Mouse (Mus musculus) heart, adult 2 months (tissue): Measurements from ENCODE around the gene Tpst1. TPM values are rescaled to one million over a fixed set of nuclear protein-coding genes. Genes with fewer than 3 reads are reported as not detected.

ENCODE experiments used
- DNase-seq, 2 experiments: peaks; one replicate each; pipeline ENCODE4 v3.0.0; 2021
- H3K27ac ChIP-seq: fragments of 200-600 bp; 2 replicates; pipeline ENCODE4 v1.8.1; 2022
- H3K27me3 ChIP-seq: fragments of 200-500 bp; 2 replicates; pipeline ENCODE4 v1.6.1; 2012; ENCODE audit warnings: mild to moderate bottlenecking, low read length, inconsistent platforms, mixed read lengths; ENCODE audit not compliant: control insufficient read depth, insufficient read depth
- H3K36me3 ChIP-seq: fragments of 200-500 bp; 2 replicates; pipeline ENCODE4 v1.6.1; 2012; ENCODE audit warnings: low read length, inconsistent platforms; ENCODE audit not compliant: control insufficient read depth, insufficient read depth
- H3K4me1 ChIP-seq: fragments of 200-500 bp; 2 replicates; pipeline ENCODE4 v1.6.1; 2011; ENCODE audit warnings: low read length; ENCODE audit not compliant: control insufficient read depth, insufficient read depth
- H3K4me3 ChIP-seq: fragments of 200-600 bp; 2 replicates; pipeline ENCODE4 v1.8.1; 2022
- H3K79me2 ChIP-seq: fragments of 200-500 bp; replicated peaks from 2 replicates; pipeline ENCODE4 v1.6.1; 2012; ENCODE audit warnings: mild to moderate bottlenecking, inconsistent platforms, low read length, moderate library complexity, mixed read lengths; ENCODE audit not compliant: control insufficient read depth, insufficient read depth
- H3K9ac ChIP-seq: fragments of 200-500 bp; 2 replicates; pipeline ENCODE4 v1.6.1; 2012; ENCODE audit warnings: low read depth, mild to moderate bottlenecking, control low read depth, inconsistent platforms, low read length, mixed read lengths
- CTCF ChIP-seq: fragments of 200-600 bp; IDR thresholded peaks from 2 replicates; pipeline ENCODE4 v1.8.1; 2022; ENCODE audit warnings: antibody characterized with exemption, mild to moderate bottlenecking, moderate library complexity
- EP300 ChIP-seq: fragments of 200-500 bp; IDR thresholded peaks from 2 replicates; pipeline ENCODE4 v1.6.1; 2011; ENCODE audit warnings: low read depth, low read length, control low read depth; ENCODE audit not compliant: insufficient read depth
- POLR2A ChIP-seq: fragments of 200-500 bp; IDR thresholded peaks from 2 replicates; pipeline ENCODE4 v1.6.1; 2011; ENCODE audit warnings: mild to moderate bottlenecking, low read depth, low read length, control low read depth; ENCODE audit not compliant: insufficient read depth
- WGBS: fragments of 180-500 bp; shearing (Covaris S2); methylation state at CpG from one replicate; pipeline ENCODE4 v1.1.7; 2018; 5-methylcytosine and 5-hydroxymethylcytosine counted together
- intact Hi-C: fragments of 180-260 bp; cut with DNase I; formaldehyde crosslinking; loops from one replicate; pipeline ENCODE4 v1.15.1; 2025
- polyA plus RNA-seq: library from polyadenylated mRNA; depleted of rRNA; stranded (reverse); fragments of >200 nt; gene quantifications from 2 replicates; pipeline ENCODE4 v1.2.3, GENCODE M21; 2012
- total RNA-seq, 2 experiments: library from RNA; stranded (reverse); gene quantifications; 2 replicates each; pipeline ENCODE4 v1.2.3; 2021

The Tpst1 gene
- total and polyA plus RNA-seq, 3 experiments: 7.4 to 10.1 (median 9.4) TPM

DNA sequence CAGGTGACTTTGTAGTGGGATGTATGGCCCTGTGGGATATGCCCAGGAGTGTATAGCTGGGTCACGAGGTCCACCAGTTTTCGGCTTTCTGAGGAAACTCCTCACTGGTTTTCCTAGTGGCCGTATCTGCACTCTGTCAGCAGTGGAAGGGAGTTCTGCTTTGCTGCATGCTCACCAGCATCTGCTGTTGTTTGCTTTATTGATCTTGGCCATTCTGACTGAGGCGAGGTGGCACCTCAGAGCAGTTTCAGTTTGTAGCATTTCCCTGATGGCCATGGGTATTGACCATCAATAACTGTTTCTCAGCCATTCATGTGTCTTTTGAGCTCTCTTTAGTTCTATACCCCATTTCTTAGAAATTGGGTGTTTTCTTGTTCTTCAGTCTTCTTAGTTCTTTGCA, 17.4 kb upstream of the Tpst1 start:
- WGBS: 95% methylated on average over 4 of the region's 4 CpGs
- Histone ChIP-seq H3K9ac (no peak overlapping the region), H3K27ac (no peak overlapping the region), H3K4me1 (peaks cover 16% of the 10 kb centered on the region), H3K4me3 (no peak overlapping the region), H3K27me3 (no peaks in the 10 kb centered on the region), H3K36me3 (peaks cover 5% of the 10 kb centered on the region), H3K79me2 (no peaks in the 10 kb centered on the region)
- TF ChIP-seq CTCF: no peak
- no peak for TF ChIP-seq EP300
- TF ChIP-seq POLR2A: no peak
- intact Hi-C loops: loop anchor here (5.0 kb wide), 1 partner anchor 67 kb away; no protein-coding TSS in a partner anchor
- no peak for DNase-seq

DNA sequence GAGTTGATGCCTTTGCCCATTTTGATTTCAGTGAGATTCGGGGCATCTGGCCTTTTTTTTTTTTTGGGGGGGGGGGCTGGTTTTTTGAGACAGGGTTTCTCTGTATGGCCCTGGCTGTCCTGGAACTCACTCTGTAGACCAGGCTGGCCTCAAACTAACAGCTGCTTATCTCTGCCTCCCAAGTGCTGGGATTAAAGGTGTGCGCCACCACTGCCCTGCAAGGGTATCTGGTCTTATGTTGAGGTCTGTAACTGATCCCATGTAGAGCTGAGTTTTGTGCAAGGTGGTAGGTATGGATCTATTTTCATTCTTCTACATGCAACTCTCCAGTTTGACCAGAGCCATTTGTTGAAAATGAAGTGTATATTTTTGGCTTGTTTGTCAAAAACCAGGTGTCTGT, 16.8 kb upstream of the Tpst1 start:
- peaks cover 5% of the 10 kb centered on the region for H3K36me3 ChIP-seq
- intact Hi-C loops: loop anchor here (5.0 kb wide), 1 partner anchor 66 kb away; no protein-coding TSS in a partner anchor
- no peak overlapping the region for H3K4me3 ChIP-seq
- no peaks in the 10 kb centered on the region for H3K79me2 ChIP-seq
- no peak overlapping the region for H3K9ac ChIP-seq
- 94% methylated on average over 2 of the region's 2 CpGs for WGBS
- no peak overlapping the region for H3K27ac ChIP-seq
- DNase-seq: no peak
- H3K27me3 ChIP-seq: no peaks in the 10 kb centered on the region
- TF ChIP-seq POLR2A (no peak), CTCF (no peak), EP300 (no peak)
- H3K4me1 ChIP-seq: peaks cover 19% of the 10 kb centered on the region

DNA sequence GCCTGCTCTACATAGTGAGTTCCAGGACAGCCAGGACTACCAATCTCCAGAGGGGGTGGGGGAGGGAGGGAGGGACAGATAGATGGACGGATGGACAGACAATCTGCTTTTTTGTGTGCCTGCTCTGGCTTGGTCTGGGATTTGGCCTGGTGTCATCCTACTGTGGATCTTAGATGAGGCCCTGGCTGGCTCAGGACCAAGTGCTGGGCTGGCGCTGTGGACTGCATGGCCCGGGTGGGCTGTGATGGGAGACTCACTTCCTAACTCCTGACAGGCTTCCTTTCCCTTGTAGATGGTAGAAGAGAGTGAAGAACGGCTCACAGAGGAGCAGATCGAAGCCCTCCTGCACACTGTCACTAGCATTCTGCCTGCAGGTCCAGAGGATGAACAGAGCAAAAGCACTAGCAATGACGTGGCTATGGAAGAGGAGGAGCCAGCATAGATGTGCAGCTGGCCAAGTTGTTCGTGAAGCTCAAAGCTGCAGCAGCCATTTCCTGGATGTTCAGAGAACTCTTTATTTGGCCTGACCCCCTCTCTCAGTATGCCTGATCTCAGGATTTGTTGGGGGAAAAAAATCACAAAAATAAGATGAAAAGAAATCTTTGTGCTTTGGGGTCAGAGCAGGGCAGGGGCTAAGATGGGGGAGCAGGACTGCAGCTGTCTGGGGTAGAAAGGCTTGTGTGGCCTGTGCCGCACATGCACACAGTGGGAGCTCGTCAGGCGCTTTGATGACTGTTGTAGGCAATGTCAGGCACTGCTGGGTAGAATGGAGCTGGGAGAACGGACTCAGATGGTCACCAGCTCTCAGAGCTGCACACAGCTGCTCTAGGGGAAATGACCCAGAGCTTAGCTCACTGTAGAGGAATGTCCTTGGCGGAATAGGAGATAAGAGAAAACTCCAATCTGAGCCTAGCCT, 13.5 kb upstream of the Tpst1 start:
- Histone ChIP-seq H3K36me3 (peaks cover 7% of the 10 kb centered on the region), H3K27ac (peak overlapping the region; percentile 83), H3K4me1 (peaks cover 24% of the 10 kb centered on the region), H3K4me3 (no peak overlapping the region), H3K27me3 (no peaks in the 10 kb centered on the region), H3K9ac (no peak overlapping the region), H3K79me2 (no peaks in the 10 kb centered on the region)
- WGBS: 43% methylated on average over 12 of the region's 12 CpGs
- intact Hi-C loops: loop anchor here (5.0 kb wide), 1 partner anchor 63 kb away; no protein-coding TSS in a partner anchor
- TF ChIP-seq EP300 (peak; percentile 63; the same call in 1 of the 2 replicates), CTCF (no peak), POLR2A (peak; percentile 66; the same call in 1 of the 2 replicates)
- peak; percentile 58 to 63 for DNase-seq

DNA sequence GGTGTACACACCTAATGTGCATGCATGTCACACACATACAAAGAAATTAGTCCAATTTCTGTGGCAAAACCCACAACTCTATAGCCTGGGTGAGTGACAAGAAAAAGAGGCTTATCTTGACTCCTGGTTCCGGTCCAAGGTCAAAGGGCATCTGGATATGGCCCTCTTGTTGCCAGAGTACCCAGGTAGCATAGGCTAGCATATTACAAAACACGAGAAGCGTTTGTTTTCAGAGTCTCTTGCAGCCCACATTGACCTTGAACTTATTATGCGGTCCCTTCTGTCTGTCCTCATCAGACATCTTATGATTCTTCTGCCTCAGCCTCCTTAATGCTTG, 12.8 kb upstream of the Tpst1 start:
- Histone ChIP-seq H3K4me3 (no peak overlapping the region), H3K27ac (peak overlapping the region; percentile 83), H3K79me2 (no peaks in the 10 kb centered on the region), H3K9ac (no peak overlapping the region), H3K36me3 (peaks cover 7% of the 10 kb centered on the region), H3K27me3 (no peaks in the 10 kb centered on the region), H3K4me1 (peaks cover 24% of the 10 kb centered on the region)
- TF ChIP-seq CTCF (no peak), EP300 (no peak), POLR2A (no peak)
- no peak for DNase-seq
- WGBS: 53% methylated on average over 4 of the region's 4 CpGs
- intact Hi-C loops: no loop called here

DNA sequence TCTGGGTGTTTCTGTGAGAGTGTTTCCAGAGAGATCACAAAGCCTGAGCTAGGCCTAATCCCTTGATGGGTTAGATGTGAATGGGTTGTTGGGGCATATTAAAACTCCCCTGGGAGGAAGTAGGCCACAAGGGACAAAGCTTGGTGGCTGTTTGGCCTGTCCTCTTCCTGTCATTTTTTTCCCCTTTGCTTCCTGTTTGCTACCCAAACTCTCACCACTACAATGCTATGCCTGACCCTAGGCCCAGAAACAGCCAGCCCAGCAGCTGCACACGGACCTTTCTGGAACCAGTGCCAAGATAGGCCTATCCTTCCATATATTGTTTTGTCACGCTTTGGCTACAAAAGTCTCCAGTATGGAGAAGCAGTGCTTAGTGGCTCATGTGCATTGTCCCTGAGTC, 11.0 kb upstream of the Tpst1 start:
- peak in 1 of 2 experiments; percentile 49 for DNase-seq
- Histone ChIP-seq H3K27ac (peak overlapping the region; percentile 79), H3K9ac (no peak overlapping the region), H3K79me2 (no peaks in the 10 kb centered on the region), H3K4me3 (no peak overlapping the region), H3K36me3 (peaks cover 7% of the 10 kb centered on the region), H3K27me3 (no peaks in the 10 kb centered on the region), H3K4me1 (peaks cover 24% of the 10 kb centered on the region)
- WGBS: 39% methylated on average over 2 of the region's 2 CpGs
- intact Hi-C loops: loop anchor here (2.0 kb wide), 1 partner anchor 17 kb away; no protein-coding TSS in a partner anchor
- TF ChIP-seq CTCF (no peak), EP300 (peak; percentile 85)

DNA sequence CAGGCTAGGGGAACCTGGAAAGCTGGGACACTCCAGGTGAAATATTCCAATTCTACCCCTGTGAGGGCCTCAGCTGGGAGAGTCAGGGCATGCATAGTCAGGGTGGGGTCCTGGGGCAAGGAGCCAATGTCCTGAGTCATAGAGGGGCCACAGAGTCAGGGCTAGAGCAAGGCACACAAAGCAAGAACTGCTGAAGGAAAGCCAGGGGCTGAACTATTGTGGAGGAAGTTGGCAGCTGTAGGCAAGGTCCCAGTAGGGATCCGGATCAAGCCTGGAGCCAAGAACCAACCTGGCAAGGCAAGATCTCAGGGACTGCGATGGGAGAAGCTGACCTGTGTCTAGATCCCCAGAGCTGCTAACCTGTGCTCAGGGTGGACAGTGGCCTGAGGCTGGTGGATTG, 9.4 kb upstream of the Tpst1 start:
- TF ChIP-seq POLR2A (no peak), EP300 (no peak), CTCF (no peak)
- H3K4me3 ChIP-seq: no peak overlapping the region
- 40% methylated on average over 2 of the region's 2 CpGs for WGBS
- H3K9ac ChIP-seq: no peak overlapping the region
- no peak overlapping the region; the same call in 1 of the 2 replicates for H3K27ac ChIP-seq
- intact Hi-C loops: loop anchor here (2.0 kb wide), 1 partner anchor 19 kb away; no protein-coding TSS in a partner anchor
- no peaks in the 10 kb centered on the region for H3K79me2 ChIP-seq
- no peak for DNase-seq
- H3K36me3 ChIP-seq: peaks cover 7% of the 10 kb centered on the region
- H3K4me1 ChIP-seq: peaks cover 24% of the 10 kb centered on the region
- no peaks in the 10 kb centered on the region for H3K27me3 ChIP-seq
